Mouse (Mus musculus): ENCODE measurements around the gene Fam83e. TPM values are rescaled to one million over a fixed set of nuclear protein-coding genes. Genes with fewer than 3 reads are reported as not detected.

Gene Fam83e
- polyA plus RNA-seq, 1 experiment from 2014 or later, result 1.1 TPM

GRCm38 (mm10) chr7:45749401-45749800, 28.4 kb downstream of the Fam83e start:
- no peak overlapping the region for H3K4me2 ChIP-seq
- no peak overlapping the region for H3K27ac ChIP-seq (ENCODE audit: low read depth)
- H3K9me3 ChIP-seq (ENCODE audit: low read depth, low read length), result no peaks in the 10 kb centered on the region
- H3K27me3 ChIP-seq (ENCODE audit: insufficient read depth, low read length), result no peaks in the 10 kb centered on the region
- H3K36me3 ChIP-seq (ENCODE audit: insufficient read depth), result no peaks in the 10 kb centered on the region
- no peak overlapping the region for H3K9ac ChIP-seq
- DNase-seq (no peak), ATAC-seq (ENCODE audit: insufficient read depth) (no peak)
- H3K4me1 ChIP-seq (ENCODE audit: insufficient read depth), result no peaks in the 10 kb centered on the region
- 25% methylated on average over 9 of the region's 10 CpGs for WGBS
- no peak overlapping the region for H3K4me3 ChIP-seq (ENCODE audit: low read depth, low read length)
- no peak for TF ChIP-seq CTCF (IDR thresholded peaks at IDR 0.05; ENCODE audit: low read depth)

- Histone ChIP-seq H3K27me3 (ENCODE audit: insufficient read depth, low read length) (no peaks in the 10 kb centered on the region), H3K4me1 (ENCODE audit: insufficient read depth) (no peaks in the 10 kb centered on the region), H3K4me2 (no peak overlapping the region), H3K36me3 (ENCODE audit: insufficient read depth) (no peaks in the 10 kb centered on the region), H3K4me3 (ENCODE audit: low read depth, low read length) (no peak overlapping the region), H3K9me3 (ENCODE audit: low read depth, low read length) (no peaks in the 10 kb centered on the region), H3K9ac (no peak overlapping the region), H3K27ac (ENCODE audit: low read depth) (no peak overlapping the region)
- no peak for TF ChIP-seq CTCF (IDR thresholded peaks at IDR 0.05; ENCODE audit: low read depth)
- DNase-seq (no peak), ATAC-seq (ENCODE audit: insufficient read depth) (no peak)
- WGBS, result 63% methylated on average over 9 of the region's 9 CpGs
Measured at GRCm38 (mm10) chr7:45750162-45750561, 29.1 kb downstream of the Fam83e start.

GRCm38 (mm10) chr7:45755703-45756102, 34.7 kb downstream of the Fam83e start:
- H3K36me3 ChIP-seq (ENCODE audit: insufficient read depth), result no peaks in the 10 kb centered on the region
- H3K4me1 ChIP-seq (ENCODE audit: insufficient read depth), result no peaks in the 10 kb centered on the region
- H3K27ac ChIP-seq (ENCODE audit: low read depth), result no peak overlapping the region
- DNase-seq (no peak), ATAC-seq (ENCODE audit: insufficient read depth) (no peak)
- H3K9me3 ChIP-seq (ENCODE audit: low read depth, low read length), result no peaks in the 10 kb centered on the region
- WGBS, result 47% methylated on average over 6 of the region's 6 CpGs
- H3K27me3 ChIP-seq (ENCODE audit: insufficient read depth, low read length), result peaks cover 18% of the 10 kb centered on the region
- no peak overlapping the region for H3K4me3 ChIP-seq (ENCODE audit: low read depth, low read length)
- TF ChIP-seq CTCF (IDR thresholded peaks at IDR 0.05; ENCODE audit: low read depth), result no peak
- no peak overlapping the region for H3K9ac ChIP-seq
- no peak overlapping the region for H3K4me2 ChIP-seq

GRCm38 (mm10) chr7:45759400-45759799, 38.4 kb downstream of the Fam83e start:
- ATAC-seq (ENCODE audit: insufficient read depth), result peak; percentile 76
- Histone ChIP-seq H3K4me3 (ENCODE audit: low read depth, low read length) (peak overlapping the region; percentile 24; the same call in 1 of the 2 replicates), H3K27me3 (ENCODE audit: insufficient read depth, low read length) (peaks cover 18% of the 10 kb centered on the region), H3K36me3 (ENCODE audit: insufficient read depth) (no peaks in the 10 kb centered on the region), H3K9me3 (ENCODE audit: low read depth, low read length) (no peaks in the 10 kb centered on the region), H3K27ac (ENCODE audit: low read depth) (no peak overlapping the region), H3K9ac (peak overlapping the region; percentile 34), H3K4me2 (peak overlapping the region; percentile 55), H3K4me1 (ENCODE audit: insufficient read depth) (no peaks in the 10 kb centered on the region)
- WGBS, result 7% methylated on average over 27 of the region's 27 CpGs
- peak; percentile 48 for DNase-seq
- peak; percentile 33 for TF ChIP-seq CTCF (IDR thresholded peaks at IDR 0.05; ENCODE audit: low read depth)

- ATAC-seq (ENCODE audit: insufficient read depth), result no peak
- Histone ChIP-seq H3K4me3 (ENCODE audit: low read depth, low read length) (no peak overlapping the region), H3K4me2 (no peak overlapping the region), H3K27ac (ENCODE audit: low read depth) (no peak overlapping the region), H3K27me3 (ENCODE audit: insufficient read depth, low read length) (peaks cover 18% of the 10 kb centered on the region), H3K4me1 (ENCODE audit: insufficient read depth) (no peaks in the 10 kb centered on the region), H3K36me3 (ENCODE audit: insufficient read depth) (no peaks in the 10 kb centered on the region), H3K9ac (no peak overlapping the region), H3K9me3 (ENCODE audit: low read depth, low read length) (no peaks in the 10 kb centered on the region)
- TF ChIP-seq CTCF (IDR thresholded peaks at IDR 0.05; ENCODE audit: low read depth), result no peak
- WGBS, result 61% methylated on average over 5 of the region's 5 CpGs
- no peak for DNase-seq
Measured at GRCm38 (mm10) chr7:45760151-45760550, 39.1 kb downstream of the Fam83e start.

GRCm38 (mm10) chr7:45765995-45766394, 45.0 kb downstream of the Fam83e start:
- TF ChIP-seq CTCF (IDR thresholded peaks at IDR 0.05; ENCODE audit: low read depth), result no peak
- Histone ChIP-seq H3K9me3 (ENCODE audit: low read depth, low read length) (no peaks in the 10 kb centered on the region), H3K36me3 (ENCODE audit: insufficient read depth) (no peaks in the 10 kb centered on the region), H3K4me1 (ENCODE audit: insufficient read depth) (no peaks in the 10 kb centered on the region), H3K27ac (ENCODE audit: low read depth) (no peak overlapping the region), H3K9ac (no peak overlapping the region), H3K4me2 (no peak overlapping the region), H3K4me3 (ENCODE audit: low read depth, low read length) (no peak overlapping the region), H3K27me3 (ENCODE audit: insufficient read depth, low read length) (no peaks in the 10 kb centered on the region)
- WGBS, result 49% methylated on average over 8 of the region's 8 CpGs
- DNase-seq, result no peak
- 0 out of 2 replicates have a peak, but pooled peaks have one; percentile 17 for ATAC-seq (ENCODE audit: insufficient read depth)

- Histone ChIP-seq H3K9ac (no peak overlapping the region), H3K9me3 (ENCODE audit: low read depth, low read length) (no peaks in the 10 kb centered on the region), H3K4me3 (ENCODE audit: low read depth, low read length) (no peak overlapping the region), H3K36me3 (ENCODE audit: insufficient read depth) (no peaks in the 10 kb centered on the region), H3K4me2 (peak overlapping the region; percentile 8; the same call in 1 of the 2 replicates), H3K27me3 (ENCODE audit: insufficient read depth, low read length) (no peaks in the 10 kb centered on the region), H3K27ac (ENCODE audit: low read depth) (peak overlapping the region; percentile 21; the same call in 1 of the 2 replicates), H3K4me1 (ENCODE audit: insufficient read depth) (no peaks in the 10 kb centered on the region)
- no peak for TF ChIP-seq CTCF (IDR thresholded peaks at IDR 0.05; ENCODE audit: low read depth)
- peak; percentile 26 for DNase-seq
- WGBS, result 31% methylated on average over 8 of the region's 8 CpGs
- peak; percentile 41; the same call in 1 of the 2 replicates for ATAC-seq (ENCODE audit: insufficient read depth)
Measured at GRCm38 (mm10) chr7:45766764-45767163, 45.8 kb downstream of the Fam83e start.

Measured in lung, embryonic 14.5 days (tissue).